Mouse (Mus musculus): ENCODE results near the gene St3gal3.

St3gal3 gene

GRCm38 (mm10) chr4:118134485-118135365 lies at the start of gene St3gal3:
St3gal3 (minus strand) TSS chr4:118134914.
- DNase-seq (ENCODE audit: low read depth, low spot score) = peak; percentile 81

DNA sequence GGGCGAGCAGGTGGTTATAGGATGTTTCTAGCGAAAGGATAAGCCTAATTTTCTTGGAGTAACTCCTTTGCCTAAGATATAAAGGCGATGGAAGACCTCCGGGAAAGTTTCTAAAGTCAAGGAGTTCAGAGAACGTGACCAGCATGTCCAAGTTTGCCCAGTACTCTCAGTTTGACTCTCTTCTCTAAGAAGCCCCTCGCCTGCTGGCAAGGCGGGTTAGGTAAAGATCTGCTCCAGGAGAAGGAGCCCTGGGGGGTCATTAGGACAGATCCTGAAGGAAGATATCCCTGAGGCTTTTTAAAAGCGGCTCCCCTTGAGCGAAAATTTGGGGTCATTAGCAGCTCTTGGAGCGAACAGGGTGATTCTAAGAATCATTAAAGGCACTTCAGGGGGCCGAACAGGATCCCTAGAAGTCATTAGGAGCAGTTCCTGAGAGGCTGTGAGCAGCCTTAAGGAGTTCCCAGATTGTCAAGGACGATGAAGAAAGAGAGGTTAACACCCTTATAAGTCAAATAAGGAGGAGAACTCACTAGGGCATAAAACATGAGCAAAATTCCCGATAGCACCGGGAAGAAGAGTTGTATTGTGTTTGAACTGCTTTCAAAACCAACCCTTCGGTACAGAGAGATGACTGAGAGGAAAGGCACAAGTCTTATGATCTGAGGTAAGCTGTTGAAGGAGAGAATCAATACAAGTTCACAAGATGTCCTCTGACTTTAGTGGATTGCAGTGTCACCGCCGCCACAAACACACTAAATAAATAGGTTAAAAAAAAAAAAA lies 45.8 kb upstream of the St3gal3 start:
- no peak for DNase-seq (ENCODE audit: low read depth, low spot score)

DNA sequence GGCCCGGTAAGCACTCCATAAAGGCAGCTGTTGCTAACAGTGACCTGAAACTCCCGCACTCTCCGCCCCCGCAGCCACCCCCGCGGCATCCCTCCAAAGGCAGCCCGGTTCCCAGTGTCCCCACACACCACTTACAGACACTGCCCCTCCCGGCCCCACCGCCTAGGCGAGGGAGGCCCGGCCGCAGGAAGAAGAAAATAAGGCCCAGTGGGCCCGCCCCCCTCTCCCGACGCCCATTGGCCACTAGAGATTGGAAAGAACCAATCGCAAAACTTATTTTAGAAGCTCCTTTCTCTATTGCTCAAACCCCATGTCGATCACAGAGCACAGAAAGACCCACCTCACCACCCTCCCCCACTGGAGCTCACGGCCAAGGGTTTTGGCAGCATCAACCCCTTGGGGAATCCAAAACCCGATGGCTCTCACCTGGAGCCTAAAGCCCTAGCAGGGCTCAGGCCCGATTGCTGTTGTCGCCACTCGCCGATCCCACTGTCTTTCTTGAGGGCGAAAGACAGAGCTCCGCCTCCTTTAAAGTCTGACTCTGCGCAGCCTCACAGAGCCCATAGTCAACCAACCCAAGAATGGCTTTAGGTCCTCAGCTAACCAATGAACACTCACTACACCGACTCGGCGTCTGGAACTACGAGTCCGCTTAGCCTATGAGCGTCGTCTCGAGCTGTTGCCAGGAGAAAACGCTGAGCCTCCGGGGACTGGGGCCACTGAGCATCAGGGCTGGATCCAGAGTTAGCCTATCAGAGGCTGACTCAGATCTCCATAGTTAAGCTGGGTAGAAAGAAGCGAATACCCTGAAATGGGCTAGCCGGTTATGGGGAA lies 45.0 kb upstream of the St3gal3 start, which contains the start of gene Kdm4a:
Gene Kdm4a (minus strand): TSS at position 577 of the 834 bp plus-strand sequence.
- peak; percentile 94 for DNase-seq (ENCODE audit: low read depth, low spot score)

GRCm38 (mm10) chr4:118178952-118179466 lies 44.3 kb upstream of the St3gal3 start:
- DNase-seq (ENCODE audit: low read depth, low spot score) = no peak

GRCm38 (mm10) chr4:118172461-118172860 lies 37.7 kb upstream of the St3gal3 start:
- no peak for DNase-seq (ENCODE audit: low read depth, low spot score)

- no peak for DNase-seq (ENCODE audit: low read depth, low spot score)
Measured at GRCm38 (mm10) chr4:118171006-118171405, 36.3 kb upstream of the St3gal3 start.

- DNase-seq (ENCODE audit: low read depth, low spot score) = no peak
Measured at GRCm38 (mm10) chr4:118162123-118162522, 27.4 kb upstream of the St3gal3 start.

GRCm38 (mm10) chr4:118157666-118158065 lies 23.0 kb upstream of the St3gal3 start:
- no peak for DNase-seq (ENCODE audit: low read depth, low spot score)

GRCm38 (mm10) chr4:118156559-118156958 lies 21.8 kb upstream of the St3gal3 start:
- DNase-seq (ENCODE audit: low read depth, low spot score) = no peak

DNA sequence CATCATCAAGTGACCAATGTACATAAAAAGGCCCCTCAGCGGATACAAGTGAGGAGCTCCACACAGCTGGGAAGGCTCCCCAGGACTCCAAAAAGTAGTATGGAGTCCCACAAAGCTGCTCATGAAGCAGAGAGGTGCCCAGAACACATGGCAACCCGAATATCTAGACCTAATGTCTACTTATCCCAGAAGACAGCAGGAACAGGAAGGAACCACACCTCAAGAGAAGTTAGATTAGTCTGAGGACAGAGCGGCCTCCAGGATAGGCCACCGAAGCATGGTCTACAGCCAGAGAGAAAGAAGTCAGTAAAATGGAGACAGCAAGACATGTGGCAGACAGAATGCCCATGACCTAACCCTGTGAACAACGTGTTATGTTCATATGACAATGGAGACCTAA lies 20.2 kb upstream of the St3gal3 start:
- DNase-seq (ENCODE audit: low read depth, low spot score) = no peak

- DNase-seq (ENCODE audit: low read depth, low spot score) = no peak
Measured at GRCm38 (mm10) chr4:118152020-118152785, 17.5 kb upstream of the St3gal3 start.

GRCm38 (mm10) chr4:118150804-118151203 lies 16.1 kb upstream of the St3gal3 start:
- no peak for DNase-seq (ENCODE audit: low read depth, low spot score)

DNA sequence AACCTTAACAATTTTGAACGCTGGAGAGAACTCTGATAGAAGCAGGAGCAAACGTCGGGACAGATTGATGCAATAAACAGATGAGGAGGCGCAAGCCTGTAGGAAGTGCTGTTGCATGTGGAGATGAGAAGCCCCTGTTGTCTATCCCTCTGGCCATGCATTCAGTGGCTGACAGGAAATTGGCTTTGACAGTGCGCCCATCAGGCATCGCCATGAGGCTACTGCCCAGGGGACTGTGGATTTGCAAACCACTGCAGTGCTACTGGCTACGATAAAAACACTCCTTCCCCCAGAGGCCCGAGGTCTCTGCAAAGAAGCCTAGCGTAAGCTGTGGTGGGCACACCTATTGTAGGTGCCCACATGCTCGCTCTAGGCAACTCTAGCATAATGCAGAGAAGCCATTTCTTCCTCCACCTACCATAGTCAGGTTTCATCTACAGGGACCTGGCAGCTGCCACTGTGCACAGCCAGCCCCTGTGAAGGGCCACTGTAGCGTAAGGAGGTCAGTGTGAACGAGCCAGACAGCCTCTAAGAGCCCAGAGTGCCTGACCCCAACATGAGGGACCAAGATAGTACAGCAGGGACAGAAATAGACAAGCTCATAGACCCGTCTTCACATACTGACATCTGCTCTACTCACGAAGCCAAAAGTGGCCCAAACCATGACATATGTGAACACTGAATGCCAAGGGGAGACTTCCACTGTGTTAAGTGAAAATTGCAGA lies 15.4 kb upstream of the St3gal3 start:
- no peak for DNase-seq (ENCODE audit: low read depth, low spot score)

- no peak for DNase-seq (ENCODE audit: low read depth, low spot score)
Measured at GRCm38 (mm10) chr4:118149055-118149576, 14.4 kb upstream of the St3gal3 start.

DNA sequence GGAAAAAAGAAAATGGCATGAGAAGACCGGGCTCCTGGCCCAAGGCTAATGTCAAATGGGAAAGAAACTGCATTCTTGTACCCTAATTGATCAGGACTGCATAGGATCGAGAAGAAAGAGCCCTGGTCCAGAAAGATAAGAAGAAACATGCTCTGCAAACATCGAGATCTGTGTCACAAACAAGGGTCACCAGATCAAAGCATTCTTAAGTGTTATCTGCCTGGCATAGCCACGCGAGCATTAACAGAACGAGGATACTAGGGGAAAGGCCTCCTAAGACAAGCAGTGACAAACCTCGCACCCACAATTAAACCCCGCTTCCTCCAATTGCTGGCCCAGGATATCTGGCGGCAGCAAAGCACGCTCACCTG lies 13.6 kb upstream of the St3gal3 start:
- no peak for DNase-seq (ENCODE audit: low read depth, low spot score)

- DNase-seq (ENCODE audit: low read depth, low spot score) = no peak
Measured at GRCm38 (mm10) chr4:118147547-118148316, 13.0 kb upstream of the St3gal3 start.

DNA sequence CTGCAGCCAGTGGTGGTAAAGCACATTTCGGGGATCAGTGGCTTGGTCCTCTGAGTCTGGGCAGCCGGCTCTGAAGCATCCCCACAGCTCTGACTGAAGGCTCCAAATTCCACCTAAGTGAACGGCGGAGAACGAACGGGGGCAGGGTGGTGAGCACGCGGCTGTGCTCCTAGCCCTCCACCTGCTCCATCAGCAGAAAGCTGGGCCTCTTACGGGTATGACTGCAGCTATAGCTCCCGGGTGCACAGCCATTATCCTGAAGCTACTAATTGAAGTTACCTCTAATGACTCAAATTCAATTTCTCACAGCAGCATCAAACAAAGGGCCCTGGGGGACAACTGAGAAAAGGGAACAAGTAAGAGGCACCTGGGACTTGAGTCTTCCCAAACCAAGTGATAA lies 12.4 kb upstream of the St3gal3 start:
- no peak for DNase-seq (ENCODE audit: low read depth, low spot score)

GRCm38 (mm10) chr4:118144324-118144723 lies 9.6 kb upstream of the St3gal3 start:
- no peak for DNase-seq (ENCODE audit: low read depth, low spot score)

GRCm38 (mm10) chr4:118143679-118144078 lies 9.0 kb upstream of the St3gal3 start:
- DNase-seq (ENCODE audit: low read depth, low spot score) = no peak
